Mouse (Mus musculus) embryonic facial prominence, embryonic 14.5 days (tissue): ENCODE measurements around the gene Gm4340. TPM values are rescaled to one million over a fixed set of nuclear protein-coding genes. Genes with fewer than 3 reads are reported as not detected.
"Not testable (repeated sequence)": the region's sequence is repeated elsewhere in the genome, so short reads cannot be mapped to it uniquely, and the experiment has no call there.

ENCODE experiments used
- ATAC-seq: fragments of 200-750 bp; cut with Nextera tagmentation; 2 replicates; pipeline ENCODE4 v1.8.0; 2017; ENCODE audit warnings: low read depth, moderate number of reproducible peaks, moderate TSS enrichment
- DNase-seq: peaks from one replicate; pipeline ENCODE4 v3.0.0-alpha.2; 2015; ENCODE audit warnings: low spot score
- H3K27ac ChIP-seq: fragments of 300-500 bp; sonication (generic); replicated peaks from 2 replicates; pipeline ENCODE4 v1.5.1; 2014; ENCODE audit warnings: low read depth, mild to moderate bottlenecking, low read length, moderate library complexity
- H3K27me3 ChIP-seq: fragments of 300-500 bp; sonication (generic); replicated peaks from 2 replicates; pipeline ENCODE4 v1.6.1; 2014; ENCODE audit warnings: low read length; ENCODE audit not compliant: control insufficient read depth, insufficient read depth
- H3K36me3 ChIP-seq: fragments of 300-500 bp; sonication (generic); 2 replicates; pipeline ENCODE4 v1.6.1; 2014; ENCODE audit warnings: low read length, mixed read lengths; ENCODE audit not compliant: control insufficient read depth, insufficient read depth
- H3K4me1 ChIP-seq: fragments of 300-500 bp; sonication (generic); 2 replicates; pipeline ENCODE4 v1.6.1; 2014; ENCODE audit warnings: antibody characterized with exemption, low read length; ENCODE audit not compliant: control insufficient read depth, insufficient read depth
- H3K4me2 ChIP-seq: fragments of 300-500 bp; sonication (generic); 2 replicates; pipeline ENCODE4 v1.6.1; 2014; ENCODE audit warnings: low read depth, mild to moderate bottlenecking, low read length, moderate library complexity, mixed read lengths
- H3K4me3 ChIP-seq: fragments of 300-500 bp; sonication (generic); 2 replicates; pipeline ENCODE4 v1.5.1; 2014; ENCODE audit warnings: low read depth, mild to moderate bottlenecking, low read length
- H3K9ac ChIP-seq: fragments of 300-500 bp; sonication (generic); 2 replicates; pipeline ENCODE4 v1.6.1; 2014; ENCODE audit warnings: low read depth, mild to moderate bottlenecking, low read length, moderate library complexity, mixed read lengths
- H3K9me3 ChIP-seq: fragments of 300-500 bp; sonication (generic); 2 replicates; pipeline ENCODE4 v1.6.1; 2016; ENCODE audit warnings: low read length; ENCODE audit not compliant: control insufficient read depth
- WGBS: fragments of 180-500 bp; shearing (Covaris S2); extraction: QIAGEN DNeasy Blood & Tissue Kit; methylation state at CpG from one replicate; pipeline ENCODE4 v1.1.7; 2014; 5-methylcytosine and 5-hydroxymethylcytosine counted together
- polyA plus RNA-seq: library from polyadenylated mRNA; unstranded; fragments of >200 nt; fragmentation: Nextera tagmentation; extraction: Ambion mirVana; gene quantifications from 2 replicates; pipeline ENCODE4 v1.2.1, GENCODE M21; 2014

Gene Gm4340
- not detected in 2 replicates for polyA plus RNA-seq

DNA sequence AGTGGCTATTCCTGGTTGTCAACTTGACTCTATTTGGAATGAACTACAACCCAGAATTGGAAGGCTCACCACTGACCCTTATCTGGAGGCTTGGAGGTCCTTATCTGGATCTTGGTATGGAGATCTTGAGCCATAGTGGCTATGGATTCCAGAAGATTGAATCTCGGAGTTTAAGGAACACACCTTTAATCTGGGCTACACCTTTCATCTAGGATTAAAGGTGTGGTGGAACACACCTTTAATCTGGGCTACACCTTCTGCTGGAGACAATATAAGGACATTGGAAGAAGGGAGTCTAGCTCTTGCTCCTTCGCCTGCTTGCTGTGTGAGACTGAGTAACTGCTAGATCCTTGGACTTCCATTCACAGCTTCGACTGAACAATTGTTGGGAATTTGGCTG, at the start of gene Gm4340:
TSS of gene Gm4340 (plus strand) at position 301 of the 400 bp plus-strand sequence.
- not testable (repeated sequence) for H3K27me3 ChIP-seq, H3K9ac ChIP-seq, ATAC-seq, H3K9me3 ChIP-seq, H3K4me3 ChIP-seq, DNase-seq, H3K27ac ChIP-seq, H3K36me3 ChIP-seq, H3K4me2 ChIP-seq, H3K4me1 ChIP-seq
- WGBS = no CpG with 5 or more reads among the region's 3 CpGs

- not testable (repeated sequence) for H3K4me2 ChIP-seq, H3K4me1 ChIP-seq, ATAC-seq, H3K27ac ChIP-seq, DNase-seq, H3K36me3 ChIP-seq, H3K27me3 ChIP-seq, H3K9me3 ChIP-seq, H3K9ac ChIP-seq, H3K4me3 ChIP-seq
- no CpG with 5 or more reads among the region's 3 CpGs for WGBS
Measured at GRCm38 (mm10) chr10:104151197-104151596, 42.6 kb upstream of the Gm4340 start, which contains the start of gene Gm6763. Gene Gm6763 (plus strand): TSS chr10:104151497.

- ATAC-seq, H3K9ac ChIP-seq, DNase-seq, H3K4me3 ChIP-seq, H3K9me3 ChIP-seq, H3K36me3 ChIP-seq, H3K4me1 ChIP-seq, H3K27me3 ChIP-seq, H3K4me2 ChIP-seq, H3K27ac ChIP-seq: not testable (repeated sequence)
- WGBS = no CpG with 5 or more reads among the region's 3 CpGs
Measured at GRCm38 (mm10) chr10:104159706-104160105, 34.1 kb upstream of the Gm4340 start, which contains the start of gene Gm8764. Gene Gm8764 (plus strand): TSS chr10:104160006.

- WGBS = no CpG with 5 or more reads among the region's 3 CpGs
- H3K4me1 ChIP-seq, H3K4me2 ChIP-seq, H3K36me3 ChIP-seq, DNase-seq, H3K27me3 ChIP-seq, ATAC-seq, H3K27ac ChIP-seq, H3K4me3 ChIP-seq, H3K9me3 ChIP-seq, H3K9ac ChIP-seq: not testable (repeated sequence)
Measured at GRCm38 (mm10) chr10:104168215-104168614, 25.6 kb upstream of the Gm4340 start, which contains the start of gene Gm21304. Gene Gm21304 (plus strand): TSS chr10:104168515.

GRCm38 (mm10) chr10:104176724-104177123, 17.1 kb upstream of the Gm4340 start, which contains the start of gene Gm21312:
Gene Gm21312 (plus strand): TSS chr10:104177024.
- not testable (repeated sequence) for H3K9ac ChIP-seq, H3K4me1 ChIP-seq, ATAC-seq, H3K4me2 ChIP-seq, DNase-seq, H3K9me3 ChIP-seq, H3K27ac ChIP-seq, H3K4me3 ChIP-seq, H3K27me3 ChIP-seq, H3K36me3 ChIP-seq
- no CpG with 5 or more reads among the region's 3 CpGs for WGBS

GRCm38 (mm10) chr10:104185233-104185632, 8.6 kb upstream of the Gm4340 start, which contains the start of gene Gm20765:
Gene Gm20765 (plus strand): TSS chr10:104185533.
- no CpG with 5 or more reads among the region's 3 CpGs for WGBS

DNA sequence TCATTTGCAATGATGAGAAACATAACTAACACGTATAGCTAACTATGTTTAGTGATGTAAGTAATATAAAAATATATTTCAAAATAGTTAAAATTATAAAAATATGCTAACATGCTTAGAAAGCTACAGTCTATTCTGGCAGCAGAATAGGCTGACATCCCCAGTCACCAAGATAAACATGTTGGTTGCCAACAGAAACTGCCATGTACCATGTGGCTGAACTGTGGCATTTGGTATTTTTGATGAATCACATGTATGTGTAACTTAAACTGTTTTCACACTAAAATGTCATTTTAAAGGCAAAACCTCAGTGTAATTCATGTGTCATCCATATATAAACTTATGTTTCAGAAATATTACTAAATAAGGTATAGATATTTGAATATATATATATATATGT, 15.8 kb downstream of the Gm4340 start:
- Histone ChIP-seq H3K4me3 (no peak overlapping the region), H3K4me1 (no peaks in the 10 kb centered on the region), H3K36me3 (no peaks in the 10 kb centered on the region), H3K27me3 (no peaks in the 10 kb centered on the region), H3K4me2 (no peak overlapping the region), H3K9ac (no peak overlapping the region), H3K9me3 (no peaks in the 10 kb centered on the region), H3K27ac (no peak overlapping the region)
- DNase-seq (no peak), ATAC-seq (no peak)
- WGBS = 75% methylated on average over 1 of the region's 1 CpGs

More at GRCm38 (mm10) chr10:104185233-104185632, 8.6 kb upstream of the Gm4340 start, which contains the start of gene Gm20765:
- H3K36me3 ChIP-seq, DNase-seq, H3K4me3 ChIP-seq, H3K4me2 ChIP-seq, H3K9ac ChIP-seq, H3K4me1 ChIP-seq, H3K27me3 ChIP-seq, H3K9me3 ChIP-seq, H3K27ac ChIP-seq, ATAC-seq: not testable (repeated sequence)

GRCm38 (mm10) chr10:104210268-104210990, 16.6 kb downstream of the Gm4340 start:
- Histone ChIP-seq H3K9me3 (no peaks in the 10 kb centered on the region), H3K27ac (no peak overlapping the region), H3K9ac (no peak overlapping the region), H3K4me1 (no peaks in the 10 kb centered on the region), H3K4me2 (no peak overlapping the region), H3K36me3 (no peaks in the 10 kb centered on the region), H3K27me3 (no peaks in the 10 kb centered on the region), H3K4me3 (no peak overlapping the region)
- no peak for DNase-seq
- WGBS = 73% methylated on average over 3 of the region's 3 CpGs
- ATAC-seq = no peak

DNA sequence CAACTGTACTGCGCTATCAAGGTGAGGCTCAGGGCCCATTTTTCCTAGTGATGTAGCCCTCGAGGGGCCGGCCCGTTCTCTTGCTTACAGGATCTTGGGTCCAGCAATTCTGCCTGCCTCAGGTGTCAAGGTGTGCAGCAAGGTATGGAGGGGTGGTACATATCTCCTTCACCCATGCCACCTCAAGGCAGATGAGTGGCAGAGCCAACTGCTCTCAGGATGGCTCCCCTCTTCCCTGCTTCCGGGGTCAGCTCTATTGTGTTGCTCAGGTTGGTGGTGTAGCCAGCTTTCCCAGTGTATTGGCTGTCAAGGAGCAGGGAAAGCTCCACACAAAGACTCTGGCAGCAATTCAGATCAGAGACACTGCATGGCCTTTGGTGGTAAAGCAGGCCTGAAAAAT, 20.7 kb downstream of the Gm4340 start:
- WGBS = 94% methylated on average over 5 of the region's 5 CpGs
- Histone ChIP-seq H3K9me3 (no peaks in the 10 kb centered on the region), H3K27me3 (no peaks in the 10 kb centered on the region), H3K36me3 (no peaks in the 10 kb centered on the region), H3K4me2 (no peak overlapping the region), H3K27ac (no peak overlapping the region), H3K4me3 (no peak overlapping the region), H3K4me1 (no peaks in the 10 kb centered on the region), H3K9ac (no peak overlapping the region)
- DNase-seq = no peak
- ATAC-seq = no peak
